Mouse (Mus musculus): ENCODE measurements around the gene 9230102O04Rik. TPM values are rescaled to one million over a fixed set of nuclear protein-coding genes. Genes with fewer than 3 reads are reported as not detected.

The 9230102O04Rik gene
- polyA plus RNA-seq, 1 experiment from 2014 or later: not detected

GRCm38 (mm10) chr2:9882926-9883802, 6.2 kb downstream of the 9230102O04Rik start:
- no peak for ATAC-seq (ENCODE audit: insufficient number of reproducible peaks, insufficient read depth, low FRiP score, low read depth)
- no peaks in the 10 kb centered on the region for H3K36me3 ChIP-seq (ENCODE audit: control insufficient read depth, insufficient read depth, low read length)
- H3K9me3 ChIP-seq (ENCODE audit: control insufficient read depth, low read depth, low read length): no peaks in the 10 kb centered on the region
- WGBS: under 1% methylated on average over 43 of the region's 43 CpGs
- no peak overlapping the region for H3K27ac ChIP-seq (ENCODE audit: low read length)
- H3K4me2 ChIP-seq (replicated peaks; ENCODE audit: low read depth, low read length): peak overlapping the region; percentile 31
- H3K4me1 ChIP-seq (ENCODE audit: control insufficient read depth, insufficient read depth, low read length): peaks cover 7% of the 10 kb centered on the region; the same call in 1 of the 2 replicates
- peak overlapping the region; percentile 20; the same call in 1 of the 2 replicates for H3K4me3 ChIP-seq (ENCODE audit: low read depth, low read length)
- H3K9ac ChIP-seq (replicated peaks; ENCODE audit: low read depth, low read length): no peak overlapping the region
- peaks cover 40% of the 10 kb centered on the region for H3K27me3 ChIP-seq (ENCODE audit: control insufficient read depth, insufficient read depth, low read length)

DNA sequence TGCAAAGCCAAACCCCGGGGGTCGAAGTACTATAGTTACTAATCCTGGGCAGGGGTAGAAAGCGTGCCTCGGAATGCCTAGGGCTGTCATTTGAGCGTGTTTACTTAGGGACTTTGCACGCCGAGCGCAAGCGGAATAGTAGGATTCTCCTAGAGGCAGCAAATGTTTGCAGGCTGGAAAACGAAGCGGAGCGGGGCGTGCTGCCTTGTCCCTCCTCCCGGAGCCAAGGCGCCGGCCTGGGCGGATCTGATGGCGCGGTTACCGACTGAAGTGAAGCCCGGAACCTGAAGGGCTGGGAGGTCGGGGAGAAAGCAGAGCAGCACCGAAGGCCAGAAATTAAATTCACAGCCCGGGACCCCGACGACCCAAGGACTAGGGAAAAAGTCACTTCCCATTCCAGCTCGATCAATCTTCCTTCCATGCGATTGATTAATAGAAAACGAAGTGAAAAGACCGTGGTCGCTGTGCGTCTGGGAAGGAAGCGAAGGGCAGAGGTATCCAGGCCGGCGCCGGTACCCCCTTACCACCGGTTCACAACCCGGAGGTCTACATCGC, 6.9 kb downstream of the 9230102O04Rik start:
- peak overlapping the region; percentile 20 for H3K4me3 ChIP-seq (ENCODE audit: low read depth, low read length)
- 2% methylated on average over 39 of the region's 39 CpGs for WGBS
- peak overlapping the region; percentile 31 for H3K4me2 ChIP-seq (replicated peaks; ENCODE audit: low read depth, low read length)
- H3K4me1 ChIP-seq (ENCODE audit: control insufficient read depth, insufficient read depth, low read length): peaks cover 8% of the 10 kb centered on the region; the same call in 1 of the 2 replicates
- ATAC-seq (ENCODE audit: insufficient number of reproducible peaks, insufficient read depth, low FRiP score, low read depth): no peak
- H3K27me3 ChIP-seq (ENCODE audit: control insufficient read depth, insufficient read depth, low read length): peaks cover 35% of the 10 kb centered on the region
- H3K36me3 ChIP-seq (ENCODE audit: control insufficient read depth, insufficient read depth, low read length): no peaks in the 10 kb centered on the region
- no peak overlapping the region for H3K9ac ChIP-seq (replicated peaks; ENCODE audit: low read depth, low read length)
- no peaks in the 10 kb centered on the region for H3K9me3 ChIP-seq (ENCODE audit: control insufficient read depth, low read depth, low read length)
- no peak overlapping the region for H3K27ac ChIP-seq (ENCODE audit: low read length)

DNA sequence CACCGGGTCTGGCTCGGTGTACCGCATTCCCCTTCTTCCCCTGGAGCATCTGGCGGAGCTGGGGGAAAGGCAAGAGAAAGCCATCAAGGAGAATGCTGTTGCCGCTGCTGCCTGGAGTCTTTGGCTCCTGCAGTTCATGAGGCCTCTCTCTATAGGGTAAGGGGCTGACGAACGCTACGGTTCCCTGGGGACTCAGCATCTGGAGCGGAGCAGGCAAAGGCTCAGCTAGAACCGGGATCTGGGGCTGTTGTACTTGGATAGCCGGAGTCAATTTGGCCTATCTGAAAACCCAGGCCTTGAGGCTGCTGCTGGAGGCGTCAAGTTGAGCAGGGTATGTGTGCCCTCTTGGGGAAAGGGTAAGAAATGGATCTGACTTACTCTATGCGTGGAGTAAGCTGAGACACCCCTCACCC, 7.7 kb downstream of the 9230102O04Rik start:
- H3K36me3 ChIP-seq (ENCODE audit: control insufficient read depth, insufficient read depth, low read length): no peaks in the 10 kb centered on the region
- H3K4me2 ChIP-seq (replicated peaks; ENCODE audit: low read depth, low read length): peak overlapping the region; percentile 40
- peaks cover 35% of the 10 kb centered on the region for H3K27me3 ChIP-seq (ENCODE audit: control insufficient read depth, insufficient read depth, low read length)
- no peak for ATAC-seq (ENCODE audit: insufficient number of reproducible peaks, insufficient read depth, low FRiP score, low read depth)
- H3K4me1 ChIP-seq (ENCODE audit: control insufficient read depth, insufficient read depth, low read length): peaks cover 11% of the 10 kb centered on the region; the same call in 1 of the 2 replicates
- peak overlapping the region; percentile 23; the same call in 1 of the 2 replicates for H3K4me3 ChIP-seq (ENCODE audit: low read depth, low read length)
- no peak overlapping the region for H3K9ac ChIP-seq (replicated peaks; ENCODE audit: low read depth, low read length)
- no peaks in the 10 kb centered on the region for H3K9me3 ChIP-seq (ENCODE audit: control insufficient read depth, low read depth, low read length)
- no peak overlapping the region for H3K27ac ChIP-seq (ENCODE audit: low read length)
- 4% methylated on average over 12 of the region's 13 CpGs for WGBS

DNA sequence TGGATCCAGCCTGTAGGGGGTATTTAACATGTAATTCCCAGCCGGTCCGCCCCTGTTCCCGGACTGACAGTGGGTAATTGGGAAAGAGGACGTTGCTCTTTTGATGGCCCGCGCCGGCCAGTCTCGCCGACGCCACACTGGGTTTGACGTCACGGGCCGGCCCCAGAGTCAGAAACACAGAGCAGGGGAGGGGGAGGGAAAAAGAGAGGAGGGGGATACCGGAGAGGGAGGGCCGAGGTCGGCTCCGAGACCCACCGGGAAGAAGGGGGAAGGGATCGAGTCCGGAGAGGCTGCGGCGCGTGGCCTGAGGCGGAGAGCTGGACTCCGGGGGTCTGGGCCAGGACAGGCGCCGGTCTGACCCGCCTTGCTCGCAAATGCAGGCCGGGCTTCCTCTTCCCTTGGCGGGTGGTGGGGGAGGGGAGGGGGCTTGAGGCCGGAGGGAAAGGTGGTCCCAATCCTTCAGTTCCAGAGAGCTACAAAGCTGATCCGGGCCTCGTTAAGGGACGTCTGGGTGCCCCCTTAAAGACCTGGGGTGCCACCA, 8.2 kb downstream of the 9230102O04Rik start, which contains the start of gene 4930412O13Rik:
Gene 4930412O13Rik, plus strand, starts transcription at position 202 of the 541 bp plus-strand sequence.
- ATAC-seq (ENCODE audit: insufficient number of reproducible peaks, insufficient read depth, low FRiP score, low read depth): no peak
- Histone ChIP-seq H3K27ac (ENCODE audit: low read length) (no peak within 1 kb of the TSS), H3K4me1 (ENCODE audit: control insufficient read depth, insufficient read depth, low read length) (peaks cover 11% of the 10 kb centered on the region; the same call in 1 of the 2 replicates)

GRCm38 (mm10) chr2:9880271-9880670, 9.1 kb downstream of the 9230102O04Rik start:
- Histone ChIP-seq H3K9ac (replicated peaks; ENCODE audit: low read depth, low read length) (no peak overlapping the region), H3K4me3 (ENCODE audit: low read depth, low read length) (no peak overlapping the region), H3K9me3 (ENCODE audit: control insufficient read depth, low read depth, low read length) (no peaks in the 10 kb centered on the region), H3K36me3 (ENCODE audit: control insufficient read depth, insufficient read depth, low read length) (no peaks in the 10 kb centered on the region), H3K27ac (ENCODE audit: low read length) (no peak overlapping the region), H3K27me3 (ENCODE audit: control insufficient read depth, insufficient read depth, low read length) (peaks cover 26% of the 10 kb centered on the region), H3K4me1 (ENCODE audit: control insufficient read depth, insufficient read depth, low read length) (peaks cover 11% of the 10 kb centered on the region; the same call in 1 of the 2 replicates), H3K4me2 (replicated peaks; ENCODE audit: low read depth, low read length) (no peak overlapping the region)
- no peak for ATAC-seq (ENCODE audit: insufficient number of reproducible peaks, insufficient read depth, low FRiP score, low read depth)
- 8% methylated on average over 11 of the region's 11 CpGs for WGBS

More for the DNA sequence above, 8.2 kb downstream of the 9230102O04Rik start, which contains the start of gene 4930412O13Rik:
- Histone ChIP-seq H3K27me3 (ENCODE audit: control insufficient read depth, insufficient read depth, low read length) (peaks cover 30% of the 10 kb centered on the region), H3K9ac (replicated peaks; ENCODE audit: low read depth, low read length) (no peak within 1 kb of the TSS), H3K4me3 (ENCODE audit: low read depth, low read length) (peak within 1 kb of the TSS; percentile 23), H3K4me2 (replicated peaks; ENCODE audit: low read depth, low read length) (peak within 1 kb of the TSS; percentile 40), H3K36me3 (ENCODE audit: control insufficient read depth, insufficient read depth, low read length) (no peaks in the 10 kb centered on the region), H3K9me3 (ENCODE audit: control insufficient read depth, low read depth, low read length) (no peaks in the 10 kb centered on the region)
- 1% methylated on average over 34 of the region's 35 CpGs for WGBS

DNA sequence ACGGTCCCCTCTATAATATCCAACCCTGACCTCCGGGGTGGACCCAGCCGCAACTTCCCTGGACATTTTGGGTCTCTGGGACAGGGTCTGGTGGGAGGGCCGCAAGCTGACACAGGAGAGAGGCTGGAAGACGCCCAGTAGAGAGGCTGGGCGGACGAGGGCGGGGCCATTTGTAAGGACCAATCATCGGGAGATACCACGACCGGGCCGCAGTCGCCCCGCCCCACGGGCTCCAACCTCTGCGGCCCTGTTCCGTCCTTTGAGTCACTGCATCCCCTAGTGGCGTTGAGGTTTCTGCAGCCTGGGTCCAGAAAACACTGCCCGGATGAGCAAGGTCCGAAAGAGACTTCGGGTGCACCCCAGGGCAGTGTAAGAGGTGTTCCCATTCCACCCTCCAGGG, 9.8 kb downstream of the 9230102O04Rik start:
- peaks cover 11% of the 10 kb centered on the region; the same call in 1 of the 2 replicates for H3K4me1 ChIP-seq (ENCODE audit: control insufficient read depth, insufficient read depth, low read length)

GRCm38 (mm10) chr2:9879092-9879491, 10.2 kb downstream of the 9230102O04Rik start:
- Histone ChIP-seq H3K4me1 (ENCODE audit: control insufficient read depth, insufficient read depth, low read length) (peaks cover 11% of the 10 kb centered on the region; the same call in 1 of the 2 replicates), H3K36me3 (ENCODE audit: control insufficient read depth, insufficient read depth, low read length) (no peaks in the 10 kb centered on the region), H3K27ac (ENCODE audit: low read length) (no peak overlapping the region), H3K9me3 (ENCODE audit: control insufficient read depth, low read depth, low read length) (no peaks in the 10 kb centered on the region), H3K4me3 (ENCODE audit: low read depth, low read length) (peak overlapping the region; percentile 41), H3K9ac (replicated peaks; ENCODE audit: low read depth, low read length) (no peak overlapping the region), H3K27me3 (ENCODE audit: control insufficient read depth, insufficient read depth, low read length) (peaks cover 26% of the 10 kb centered on the region), H3K4me2 (replicated peaks; ENCODE audit: low read depth, low read length) (peak overlapping the region; percentile 97)
- WGBS: 0% methylated on average over 22 of the region's 22 CpGs
- no peak; the same call in 1 of the 2 replicates for ATAC-seq (ENCODE audit: insufficient number of reproducible peaks, insufficient read depth, low FRiP score, low read depth)

More for the DNA sequence above, 9.8 kb downstream of the 9230102O04Rik start:
- Histone ChIP-seq H3K4me2 (replicated peaks; ENCODE audit: low read depth, low read length) (peak overlapping the region; percentile 97), H3K4me3 (ENCODE audit: low read depth, low read length) (peak overlapping the region; percentile 41), H3K27ac (ENCODE audit: low read length) (no peak overlapping the region), H3K27me3 (ENCODE audit: control insufficient read depth, insufficient read depth, low read length) (peaks cover 24% of the 10 kb centered on the region), H3K9ac (replicated peaks; ENCODE audit: low read depth, low read length) (no peak overlapping the region), H3K9me3 (ENCODE audit: control insufficient read depth, low read depth, low read length) (no peaks in the 10 kb centered on the region), H3K36me3 (ENCODE audit: control insufficient read depth, insufficient read depth, low read length) (no peaks in the 10 kb centered on the region)
- under 1% methylated on average over 21 of the region's 21 CpGs for WGBS
- peak; percentile 95 for ATAC-seq (ENCODE audit: insufficient number of reproducible peaks, insufficient read depth, low FRiP score, low read depth)

DNA sequence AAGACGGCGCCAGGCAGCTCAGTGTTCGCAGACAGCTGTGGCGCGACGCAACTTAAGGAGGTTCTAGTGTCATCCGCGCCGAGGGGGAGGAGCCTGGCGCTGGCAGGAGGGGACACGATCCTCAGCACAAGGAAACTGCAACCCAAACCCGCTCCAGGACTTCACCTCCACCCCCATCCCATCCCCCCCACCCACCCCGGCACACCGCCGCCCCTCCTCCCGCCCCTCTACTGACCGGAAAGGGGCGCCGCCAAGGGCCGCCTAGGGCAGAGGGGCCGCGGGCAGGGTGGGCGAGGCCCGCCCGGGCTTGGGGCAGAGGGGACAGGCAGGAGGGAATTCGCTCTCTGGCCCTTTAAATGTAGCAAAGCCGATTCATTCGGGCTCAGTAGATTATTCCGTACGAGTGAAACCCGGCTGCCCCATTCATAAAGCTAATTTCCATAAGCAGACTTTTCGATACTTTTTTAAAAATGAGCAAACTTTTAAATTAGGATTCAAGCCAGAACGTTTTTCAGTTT, 10.7 kb downstream of the 9230102O04Rik start:
- no peak overlapping the region for H3K9ac ChIP-seq (replicated peaks; ENCODE audit: low read depth, low read length)
- peak overlapping the region; percentile 41 for H3K4me3 ChIP-seq (ENCODE audit: low read depth, low read length)
- peak overlapping the region; percentile 97 for H3K4me2 ChIP-seq (replicated peaks; ENCODE audit: low read depth, low read length)
- ATAC-seq (ENCODE audit: insufficient number of reproducible peaks, insufficient read depth, low FRiP score, low read depth): no peak
- H3K27ac ChIP-seq (ENCODE audit: low read length): no peak overlapping the region
- WGBS: under 1% methylated on average over 33 of the region's 33 CpGs
- peaks cover 30% of the 10 kb centered on the region for H3K27me3 ChIP-seq (ENCODE audit: control insufficient read depth, insufficient read depth, low read length)
- no peaks in the 10 kb centered on the region for H3K36me3 ChIP-seq (ENCODE audit: control insufficient read depth, insufficient read depth, low read length)
- peaks cover 11% of the 10 kb centered on the region; the same call in 1 of the 2 replicates for H3K4me1 ChIP-seq (ENCODE audit: control insufficient read depth, insufficient read depth, low read length)
- no peaks in the 10 kb centered on the region for H3K9me3 ChIP-seq (ENCODE audit: control insufficient read depth, low read depth, low read length)
